Mouse (Mus musculus): ENCODE measurements at regions not wholly inside any gene's neighbourhood (a gene's known extent, or its start where the extent isn't known, plus 50 kb on each side); places are given as distances from the start of the nearest gene placed in this dataset.
"Not testable (repeated sequence)": the region's sequence is repeated elsewhere in the genome, so short reads cannot be mapped to it uniquely, and the experiment has no call there.

DNA sequence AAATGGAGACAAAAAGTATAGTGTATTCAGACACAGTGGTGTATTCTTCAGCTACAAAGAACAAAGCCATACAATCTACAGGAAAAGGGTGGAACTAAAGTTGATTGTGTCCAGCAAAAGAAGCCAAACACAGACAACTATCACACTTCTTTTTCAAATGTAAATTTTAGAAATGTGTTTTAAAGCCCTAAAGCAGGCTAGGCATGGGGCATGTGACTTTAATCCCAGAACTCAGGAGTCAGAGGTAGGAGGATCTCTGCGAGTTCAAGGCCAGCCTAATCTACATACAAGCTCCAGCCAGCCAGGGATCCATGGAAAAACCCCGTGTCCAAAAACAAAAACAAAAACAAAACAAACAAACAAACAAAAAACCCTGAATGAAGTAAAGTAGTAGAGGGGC is 89.9 kb upstream of the Nt5e start:
- peaks cover 24% of the 10 kb centered on the region for H3K4me1 ChIP-seq
- TF ChIP-seq GATA1 (IDR thresholded peaks at IDR 0.05; ENCODE audit: borderline replicate concordance, low read length) (no peak), FLI1 (IDR thresholded peaks at IDR 0.05; ENCODE audit: low read length) (no peak)
- H3K4me3 ChIP-seq (replicated peaks), result no peak overlapping the region

DNA sequence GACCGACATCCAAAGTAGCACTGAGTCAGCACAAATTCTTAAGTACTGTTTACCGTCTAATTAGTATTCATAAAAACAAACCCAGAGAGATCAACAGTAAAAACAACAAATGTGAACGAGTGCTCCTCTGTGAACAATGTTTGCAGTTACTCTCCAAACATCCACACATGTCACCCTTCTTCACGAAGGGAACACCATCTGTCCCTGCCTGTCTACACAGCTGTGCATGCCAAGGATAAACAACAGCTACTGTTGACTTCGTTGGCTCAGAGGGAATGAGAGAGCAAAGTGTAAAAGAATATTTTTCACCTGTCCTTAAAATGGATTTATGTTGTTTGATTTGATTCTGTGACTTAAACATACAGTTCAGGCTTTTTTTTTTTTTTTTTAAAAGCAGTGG is 88.7 kb upstream of the Nt5e start:
- H3K36me3 ChIP-seq (replicated peaks; ENCODE audit: low read length), result no peaks in the 10 kb centered on the region
- no peaks in the 10 kb centered on the region for H3K9me3 ChIP-seq
- TF ChIP-seq FLI1 (IDR thresholded peaks at IDR 0.05; ENCODE audit: low read length) (no peak), GATA1 (IDR thresholded peaks at IDR 0.05; ENCODE audit: borderline replicate concordance, low read length) (no peak)
- no peaks in the 10 kb centered on the region for H3K27me3 ChIP-seq (replicated peaks)
- no peak overlapping the region for H3K4me3 ChIP-seq (replicated peaks)
- H3K4me1 ChIP-seq, result peaks cover 36% of the 10 kb centered on the region

More for the DNA sequence above, 89.9 kb upstream of the Nt5e start:
- Histone ChIP-seq H3K36me3 (replicated peaks; ENCODE audit: low read length) (no peaks in the 10 kb centered on the region), H3K27me3 (replicated peaks) (no peaks in the 10 kb centered on the region), H3K9me3 (no peaks in the 10 kb centered on the region)

DNA sequence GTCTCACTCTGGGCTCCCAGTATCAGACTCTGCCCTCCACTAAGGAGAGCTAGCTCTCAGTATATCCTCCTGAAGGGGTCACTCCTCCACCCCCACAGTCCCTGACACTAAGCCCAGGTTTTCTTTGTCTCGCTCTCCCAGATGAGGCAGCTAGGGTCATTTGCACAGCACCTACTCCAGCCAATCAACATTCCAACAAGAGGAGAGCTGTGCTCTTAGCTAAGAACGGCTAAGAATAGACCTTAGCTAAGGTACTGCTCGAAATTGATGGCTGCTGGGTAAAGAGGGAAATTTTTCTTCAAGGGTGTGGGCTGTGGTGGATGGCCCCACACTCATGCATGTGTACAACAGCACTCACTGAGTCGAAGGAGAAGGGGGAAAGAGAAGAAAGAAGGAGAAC is 86.3 kb upstream of the Nt5e start:
- Histone ChIP-seq H3K9me3 (no peaks in the 10 kb centered on the region), H3K4me1 (peaks cover 49% of the 10 kb centered on the region), H3K36me3 (replicated peaks; ENCODE audit: low read length) (no peaks in the 10 kb centered on the region), H3K27me3 (replicated peaks) (no peaks in the 10 kb centered on the region), H3K4me3 (replicated peaks) (no peak overlapping the region)
- TF ChIP-seq GATA1 (IDR thresholded peaks at IDR 0.05; ENCODE audit: borderline replicate concordance, low read length) (no peak), FLI1 (IDR thresholded peaks at IDR 0.05; ENCODE audit: low read length) (no peak)

DNA sequence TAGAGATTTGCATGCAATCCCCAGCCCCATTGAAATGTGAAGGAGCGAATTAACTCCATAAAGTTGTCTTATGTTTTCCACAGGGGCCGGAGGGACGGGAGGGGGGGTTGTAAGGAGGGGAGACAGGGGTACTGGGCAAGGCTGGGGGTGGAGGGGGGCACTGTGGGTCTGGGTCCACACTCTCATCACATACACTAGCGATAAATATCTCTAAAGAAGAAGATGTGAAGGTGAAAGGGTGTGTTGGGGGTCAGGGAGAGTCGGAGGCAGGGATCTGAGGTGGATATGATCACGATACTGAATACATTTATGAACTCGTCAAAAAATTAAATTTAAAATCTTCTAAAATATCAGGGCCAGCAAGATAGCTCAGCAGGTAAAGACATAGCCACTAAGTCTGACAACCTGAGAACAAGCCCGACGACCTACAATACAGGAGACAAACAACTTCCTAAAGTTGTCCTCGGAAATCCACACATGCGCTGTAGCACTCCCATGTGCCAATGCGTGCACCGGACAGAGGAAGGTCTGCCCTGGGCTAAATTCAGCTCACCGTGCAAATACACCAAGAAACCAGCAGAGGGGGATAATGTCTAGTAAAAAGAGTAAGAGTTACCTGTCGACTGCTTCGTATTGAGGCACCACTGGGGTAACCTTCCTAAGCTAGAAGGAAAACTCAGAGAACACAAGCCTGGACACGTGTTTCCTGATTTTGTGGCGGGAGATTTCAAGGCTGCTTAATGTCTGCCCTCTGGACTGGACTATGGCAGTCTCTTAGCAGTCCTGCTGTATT is 85.6 kb upstream of the Nt5e start:
- H3K4me3 ChIP-seq (replicated peaks), result peak overlapping the region; percentile 88
- no peaks in the 10 kb centered on the region for H3K9me3 ChIP-seq
- H3K36me3 ChIP-seq (replicated peaks; ENCODE audit: low read length), result no peaks in the 10 kb centered on the region
- H3K27me3 ChIP-seq (replicated peaks), result no peaks in the 10 kb centered on the region
- peaks cover 49% of the 10 kb centered on the region for H3K4me1 ChIP-seq
- no peak for TF ChIP-seq FLI1 (IDR thresholded peaks at IDR 0.05; ENCODE audit: low read length)
- TF ChIP-seq GATA1 (IDR thresholded peaks at IDR 0.05; ENCODE audit: borderline replicate concordance, low read length), result no peak

DNA sequence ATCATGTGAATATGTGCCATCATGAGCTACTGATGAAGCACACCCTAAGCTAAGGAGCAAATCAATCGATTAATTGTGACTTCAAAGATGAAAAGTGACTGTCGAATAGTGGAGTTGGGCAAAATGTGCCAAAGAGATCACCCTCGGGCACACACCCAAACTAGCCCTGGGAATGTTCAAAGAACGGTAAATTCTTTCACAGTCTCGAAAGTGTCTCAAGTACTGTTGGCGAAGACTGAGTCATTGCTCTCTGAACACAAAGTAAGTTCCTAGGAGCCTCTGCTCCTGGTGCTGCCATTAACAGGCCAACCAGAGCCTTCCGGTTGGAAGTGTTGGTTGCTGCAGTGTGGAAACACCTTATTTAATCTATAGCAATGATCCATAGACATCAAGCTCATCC is 84.5 kb upstream of the Nt5e start:
- TF ChIP-seq GATA1 (IDR thresholded peaks at IDR 0.05; ENCODE audit: borderline replicate concordance, low read length) (no peak), FLI1 (IDR thresholded peaks at IDR 0.05; ENCODE audit: low read length) (no peak)
- no peaks in the 10 kb centered on the region for H3K36me3 ChIP-seq (replicated peaks; ENCODE audit: low read length)
- no peaks in the 10 kb centered on the region for H3K27me3 ChIP-seq (replicated peaks)
- no peaks in the 10 kb centered on the region for H3K9me3 ChIP-seq
- H3K4me3 ChIP-seq (replicated peaks), result no peak overlapping the region
- peaks cover 49% of the 10 kb centered on the region for H3K4me1 ChIP-seq

DNA sequence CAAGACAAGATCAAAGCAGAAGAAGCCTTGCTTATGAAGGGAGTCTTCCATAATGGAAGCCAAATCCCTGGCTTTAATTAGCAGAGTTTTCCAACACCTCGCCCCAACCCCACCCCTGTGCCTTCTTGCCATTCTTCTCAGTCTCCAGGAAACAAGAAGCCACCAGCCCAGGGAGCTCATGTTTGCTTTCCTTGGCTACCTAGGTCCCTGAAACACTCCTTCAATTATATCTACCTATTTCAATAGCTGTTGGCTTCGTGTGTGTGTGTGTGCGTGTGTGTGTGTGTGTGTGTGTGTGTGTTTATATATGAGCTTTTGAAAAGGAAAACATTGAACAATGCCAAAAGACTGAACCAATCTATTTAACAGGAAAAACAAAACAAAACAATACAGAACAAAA is 82.5 kb upstream of the Nt5e start:
- Histone ChIP-seq H3K9me3 (no peaks in the 10 kb centered on the region), H3K36me3 (replicated peaks; ENCODE audit: low read length) (no peaks in the 10 kb centered on the region), H3K4me3 (replicated peaks) (no peak overlapping the region), H3K4me1 (peaks cover 48% of the 10 kb centered on the region), H3K27me3 (replicated peaks) (no peaks in the 10 kb centered on the region)
- TF ChIP-seq FLI1 (IDR thresholded peaks at IDR 0.05; ENCODE audit: low read length) (no peak), GATA1 (IDR thresholded peaks at IDR 0.05; ENCODE audit: borderline replicate concordance, low read length) (no peak)

DNA sequence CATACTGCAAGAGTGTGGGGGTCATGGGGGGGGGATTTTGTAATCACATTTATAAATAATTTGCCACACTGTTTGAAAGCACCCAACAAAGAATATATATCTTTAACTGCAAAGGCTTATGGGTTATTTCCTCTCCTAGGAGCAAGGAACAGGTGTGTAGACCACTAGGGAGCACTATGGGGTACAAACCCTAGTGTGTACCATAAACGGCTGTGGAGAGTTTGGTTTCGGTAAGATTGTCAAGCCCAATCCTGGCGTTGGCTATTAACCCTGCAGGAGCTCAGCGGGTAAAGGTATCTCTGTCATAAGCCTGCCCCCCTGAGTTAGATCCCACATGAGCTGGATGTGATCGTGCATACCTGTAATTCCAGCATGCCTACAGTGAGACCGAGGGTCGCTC is 71.0 kb upstream of the Nt5e start:
- H3K36me3 ChIP-seq (replicated peaks; ENCODE audit: low read length), result no peaks in the 10 kb centered on the region
- TF ChIP-seq GATA1 (IDR thresholded peaks at IDR 0.05; ENCODE audit: borderline replicate concordance, low read length) (no peak), FLI1 (IDR thresholded peaks at IDR 0.05; ENCODE audit: low read length) (no peak)
- no peaks in the 10 kb centered on the region for H3K9me3 ChIP-seq

DNA sequence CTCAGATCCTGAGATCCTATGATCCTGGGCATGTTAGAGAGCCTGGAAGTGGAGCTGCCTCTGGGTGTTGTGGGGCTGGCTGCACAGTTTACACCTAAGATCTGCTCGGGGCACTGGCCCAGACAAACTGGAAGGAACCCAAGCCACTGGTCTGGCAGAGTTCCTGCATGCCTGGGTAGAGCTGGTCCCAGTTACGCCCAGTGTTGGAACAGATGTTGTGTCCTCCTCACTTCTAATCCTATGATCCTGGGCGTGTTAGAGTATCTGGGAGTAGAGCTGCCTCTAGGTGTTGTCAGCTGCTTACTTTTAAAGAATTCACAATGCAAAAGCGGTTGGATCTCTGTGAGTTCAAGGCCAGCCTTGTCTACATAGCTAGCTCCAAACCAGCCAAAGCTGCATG is 67.4 kb upstream of the Nt5e start:
- Histone ChIP-seq H3K4me1 (peaks cover 31% of the 10 kb centered on the region), H3K36me3 (replicated peaks; ENCODE audit: low read length) (no peaks in the 10 kb centered on the region), H3K27me3 (replicated peaks) (no peaks in the 10 kb centered on the region), H3K4me3 (replicated peaks) (no peak overlapping the region), H3K9me3 (no peaks in the 10 kb centered on the region)
- TF ChIP-seq GATA1 (IDR thresholded peaks at IDR 0.05; ENCODE audit: borderline replicate concordance, low read length), result no peak
- TF ChIP-seq FLI1 (IDR thresholded peaks at IDR 0.05; ENCODE audit: low read length), result no peak

More for the DNA sequence above, 71.0 kb upstream of the Nt5e start:
- Histone ChIP-seq H3K4me3 (replicated peaks) (no peak overlapping the region), H3K27me3 (replicated peaks) (no peaks in the 10 kb centered on the region), H3K4me1 (peaks cover 29% of the 10 kb centered on the region)

DNA sequence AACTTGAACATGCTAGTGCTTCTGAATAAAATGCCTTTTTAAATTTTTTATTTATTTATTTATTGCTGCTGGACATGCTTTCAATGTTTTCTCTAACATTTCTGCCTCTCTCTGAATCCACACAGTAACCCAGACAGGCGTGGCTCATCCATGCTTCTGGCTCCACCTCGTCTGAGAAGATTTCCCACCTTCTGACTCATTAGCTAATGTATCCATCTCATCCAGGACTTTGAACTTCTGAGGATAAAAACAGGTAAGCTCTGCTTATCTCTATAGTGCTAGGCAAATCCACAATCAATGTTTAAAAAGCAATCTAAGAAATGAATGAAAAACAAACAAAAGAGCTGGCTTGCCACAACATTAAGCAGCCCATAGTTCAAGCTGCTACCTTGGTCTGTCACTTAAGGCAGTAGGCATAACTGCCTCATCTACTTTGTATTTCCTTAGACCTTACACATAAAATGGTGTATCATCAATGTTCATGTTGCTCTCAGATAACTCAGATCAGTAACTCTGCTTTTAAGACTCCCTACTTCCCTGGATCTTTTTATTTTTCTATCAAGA is 66.8 kb upstream of the Nt5e start:
- no peak for TF ChIP-seq FLI1 (IDR thresholded peaks at IDR 0.05; ENCODE audit: low read length)
- TF ChIP-seq GATA1 (IDR thresholded peaks at IDR 0.05; ENCODE audit: borderline replicate concordance, low read length), result no peak
- Histone ChIP-seq H3K4me1 (peaks cover 26% of the 10 kb centered on the region), H3K9me3 (no peaks in the 10 kb centered on the region)

DNA sequence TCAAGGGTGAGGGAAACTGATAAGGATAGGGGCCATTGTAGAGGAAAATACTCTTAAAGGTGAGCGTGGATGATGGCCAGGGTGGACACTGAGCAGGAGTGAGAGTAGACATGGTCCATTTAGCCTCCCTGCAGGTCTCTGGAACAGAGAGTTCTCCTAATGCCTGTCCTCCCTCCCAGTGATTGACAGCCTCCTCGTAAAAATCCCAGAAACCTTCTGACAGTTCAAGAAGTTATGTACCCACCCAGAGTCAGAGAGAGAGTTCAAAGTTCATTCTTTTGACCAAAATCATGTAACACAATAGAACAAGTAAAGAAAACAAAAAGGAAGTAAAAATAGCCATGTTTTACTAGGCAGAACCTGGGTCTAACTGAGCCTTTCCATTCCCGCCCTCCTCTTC is 64.5 kb upstream of the Nt5e start:
- Histone ChIP-seq H3K4me1 (peaks cover 24% of the 10 kb centered on the region), H3K9me3 (no peaks in the 10 kb centered on the region), H3K36me3 (replicated peaks; ENCODE audit: low read length) (no peaks in the 10 kb centered on the region), H3K4me3 (replicated peaks) (peak overlapping the region; percentile 50), H3K27me3 (replicated peaks) (peaks cover 2% of the 10 kb centered on the region)
- TF ChIP-seq GATA1 (IDR thresholded peaks at IDR 0.05; ENCODE audit: borderline replicate concordance, low read length), result no peak
- TF ChIP-seq FLI1 (IDR thresholded peaks at IDR 0.05; ENCODE audit: low read length), result no peak

More for the DNA sequence above, 66.8 kb upstream of the Nt5e start:
- Histone ChIP-seq H3K4me3 (replicated peaks) (no peak overlapping the region), H3K27me3 (replicated peaks) (no peaks in the 10 kb centered on the region), H3K36me3 (replicated peaks; ENCODE audit: low read length) (no peaks in the 10 kb centered on the region)

DNA sequence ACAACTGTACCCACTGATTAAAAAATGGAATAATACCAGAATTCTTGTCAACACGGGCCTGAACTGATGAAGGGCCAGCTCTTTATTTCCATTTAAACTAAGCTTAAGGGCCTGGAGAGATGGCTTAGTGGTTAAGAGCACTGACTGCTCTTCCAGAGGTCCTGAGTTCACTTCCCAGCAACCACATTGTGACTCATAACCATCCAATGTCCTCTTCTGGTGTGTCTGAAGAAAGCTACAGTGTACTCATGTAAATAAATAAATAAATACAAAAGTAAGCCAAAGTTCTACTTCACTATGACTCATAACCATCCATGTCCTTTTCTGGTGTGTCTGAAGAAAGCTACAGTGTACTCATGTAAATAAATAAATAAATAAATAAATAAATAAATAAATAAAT is 60.7 kb upstream of the Nt5e start:
- H3K9me3 ChIP-seq; H3K27me3 ChIP-seq (replicated peaks); H3K4me3 ChIP-seq (replicated peaks); H3K36me3 ChIP-seq (replicated peaks; ENCODE audit: low read length): not testable (repeated sequence)
- H3K4me1 ChIP-seq, result peaks cover 13% of the 10 kb centered on the region; the same call in 1 of the 2 replicates

Data from megakaryocyte, embryonic 14.5 days (primary cell).